Mouse (Mus musculus) cerebellum, adult 2 months (tissue): ENCODE data around the gene Ezr.

Experiments used
- CTCF ChIP-seq: fragments of 200-500 bp; IDR thresholded peaks from 2 replicates; pipeline ENCODE4 v1.5.1; 2011; ENCODE audit warnings: low read depth, mild to moderate bottlenecking, control low read depth, low read length, moderate library complexity, borderline replicate concordance; ENCODE audit not compliant: insufficient read depth
- POLR2A ChIP-seq: fragments of 200-500 bp; IDR thresholded peaks from 2 replicates; pipeline ENCODE4 v1.6.1; 2011; ENCODE audit warnings: low read length, control low read depth, borderline replicate concordance; ENCODE audit not compliant: insufficient read depth

DNA sequence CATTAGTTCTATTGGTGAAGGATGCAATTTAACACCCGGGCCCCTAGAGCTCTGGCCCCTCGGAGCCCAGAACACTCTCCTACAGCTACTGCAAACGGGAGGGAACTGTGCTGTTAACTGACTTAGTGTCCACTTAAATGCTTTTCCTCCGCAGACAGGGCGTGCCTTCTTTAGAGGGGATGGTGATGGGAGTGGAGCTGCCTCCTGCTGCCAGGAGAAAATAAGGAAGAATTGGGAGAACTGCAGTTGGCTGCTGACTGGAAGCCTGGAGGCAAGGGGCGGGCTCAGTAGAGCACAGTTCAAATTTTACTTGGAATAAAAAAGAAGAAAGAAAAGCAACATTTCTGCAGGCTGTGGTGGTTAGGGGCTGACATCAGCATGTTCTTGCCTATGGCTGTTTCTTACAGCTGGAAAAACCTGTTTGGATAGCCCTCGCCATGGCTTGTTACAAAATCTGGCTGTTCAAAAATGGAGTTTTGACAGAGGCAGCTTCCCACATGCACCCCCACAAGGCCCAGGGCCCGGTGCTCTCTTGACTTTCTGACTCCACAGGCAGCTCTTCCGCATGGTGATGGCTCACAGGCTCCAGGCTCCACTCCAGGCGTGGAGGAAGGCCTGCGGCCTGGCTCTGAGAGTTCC lies 31.2 kb downstream of the Ezr start:
- TF ChIP-seq CTCF (no peak), POLR2A (no peak)
